Mouse (Mus musculus) spleen, adult 2 months (tissue): ENCODE results near the gene Rhoq. TPM values are rescaled to one million over a fixed set of nuclear protein-coding genes. Genes with fewer than 3 reads are reported as not detected.

Experiments used
- DNase-seq, 2 experiments: peaks; one replicate each; pipeline versions ENCODE4 v3.0.0 to v3.0.0-alpha.2; 2012 to 2021; ENCODE audit warnings: low spot score in 2 of 2, low read depth in 1 of 2
- H3K27ac ChIP-seq: fragments of 200-500 bp; 2 replicates; pipeline ENCODE4 v1.5.1; 2012; ENCODE audit warnings: low read length, inconsistent platforms; ENCODE audit not compliant: insufficient read depth
- H3K27me3 ChIP-seq: fragments of 200-500 bp; 2 replicates; pipeline ENCODE4 v1.6.1; 2012; ENCODE audit warnings: mild to moderate bottlenecking, moderate library complexity, low read length, inconsistent platforms; ENCODE audit not compliant: control insufficient read depth, insufficient read depth
- H3K36me3 ChIP-seq: fragments of 200-500 bp; 2 replicates; pipeline ENCODE4 v1.6.1; 2012; ENCODE audit warnings: mild to moderate bottlenecking, low read length, inconsistent platforms; ENCODE audit not compliant: control insufficient read depth, insufficient read depth
- H3K4me1 ChIP-seq: fragments of 200-500 bp; 2 replicates; pipeline ENCODE4 v1.6.1; 2011; ENCODE audit warnings: inconsistent platforms; ENCODE audit not compliant: control insufficient read depth, insufficient read depth, insufficient read length
- H3K4me3 ChIP-seq: fragments of 200-500 bp; 2 replicates; pipeline ENCODE4 v1.5.1; 2011; ENCODE audit warnings: mild to moderate bottlenecking, inconsistent platforms; ENCODE audit not compliant: insufficient read depth, insufficient read length; ENCODE audit errors: extremely low read depth
- CTCF ChIP-seq: fragments of 200-500 bp; IDR thresholded peaks from 2 replicates; pipeline ENCODE4 v1.5.1; 2011; ENCODE audit warnings: mild to moderate bottlenecking, inconsistent platforms; ENCODE audit not compliant: insufficient read depth, insufficient read length, insufficient replicate concordance; ENCODE audit errors: extremely low read depth
- POLR2A ChIP-seq: fragments of 200-500 bp; IDR thresholded peaks from 2 replicates; pipeline ENCODE4 v1.6.1; 2011; ENCODE audit warnings: low read depth, low read length, inconsistent platforms
- WGBS: fragments of 180-500 bp; shearing (Covaris S2); methylation state at CpG from one replicate; pipeline ENCODE4 v1.1.7; 2018; 5-methylcytosine and 5-hydroxymethylcytosine counted together
- polyA plus RNA-seq: library from polyadenylated mRNA; depleted of rRNA; stranded (reverse); fragments of >200 nt; gene quantifications from 2 replicates; pipeline ENCODE4 v1.2.3, GENCODE M21; 2012

Gene Rhoq
- polyA plus RNA-seq, 1 experiment, result 18.7 TPM

GRCm38 (mm10) chr17:86967048-86967447 lies 4.2 kb downstream of the Rhoq start:
- TF ChIP-seq CTCF (no peak), POLR2A (no peak)
- H3K4me3 ChIP-seq, result no peak overlapping the region
- peak overlapping the region; percentile 74 for H3K27ac ChIP-seq
- no peaks in the 10 kb centered on the region for H3K36me3 ChIP-seq
- no peaks in the 10 kb centered on the region for H3K27me3 ChIP-seq
- WGBS, result 92% methylated on average over 12 of the region's 12 CpGs
- no peak for DNase-seq
- peaks cover 50% of the 10 kb centered on the region for H3K4me1 ChIP-seq

GRCm38 (mm10) chr17:86967536-86968525 lies 4.9 kb downstream of the Rhoq start:
- peak overlapping the region; percentile 90 for H3K27ac ChIP-seq
- H3K27me3 ChIP-seq, result no peaks in the 10 kb centered on the region
- TF ChIP-seq CTCF (no peak), POLR2A (no peak)
- DNase-seq, result peak in 1 of 2 experiments; percentile 47
- peaks cover 53% of the 10 kb centered on the region for H3K4me1 ChIP-seq
- peaks cover 2% of the 10 kb centered on the region; the same call in 1 of the 2 replicates for H3K36me3 ChIP-seq
- WGBS, result 33% methylated on average over 10 of the region's 10 CpGs
- 0 out of 2 replicates have a peak overlapping the region, but pooled peaks have one; percentile 20 for H3K4me3 ChIP-seq

GRCm38 (mm10) chr17:86968581-86968980 lies 5.7 kb downstream of the Rhoq start:
- TF ChIP-seq CTCF (no peak), POLR2A (no peak)
- peak overlapping the region; percentile 90 for H3K27ac ChIP-seq

GRCm38 (mm10) chr17:86969582-86969981 lies 6.7 kb downstream of the Rhoq start:
- peak overlapping the region; percentile 41; the same call in 1 of the 2 replicates for H3K4me3 ChIP-seq
- H3K27ac ChIP-seq, result peak overlapping the region; percentile 90
- H3K4me1 ChIP-seq, result peaks cover 53% of the 10 kb centered on the region
- DNase-seq, result peak; percentile 82
- H3K36me3 ChIP-seq, result peaks cover 3% of the 10 kb centered on the region; the same call in 1 of the 2 replicates
- no peaks in the 10 kb centered on the region for H3K27me3 ChIP-seq
- 8% methylated on average over 5 of the region's 5 CpGs for WGBS
- TF ChIP-seq CTCF, result 0 out of 2 replicates have a peak, but pooled peaks have one; percentile 28
- TF ChIP-seq POLR2A, result no peak

More at GRCm38 (mm10) chr17:86968581-86968980, 5.7 kb downstream of the Rhoq start:
- no peak for DNase-seq
- H3K4me1 ChIP-seq, result peaks cover 53% of the 10 kb centered on the region
- peaks cover 3% of the 10 kb centered on the region; the same call in 1 of the 2 replicates for H3K36me3 ChIP-seq
- WGBS, result 39% methylated on average over 5 of the region's 5 CpGs
- no peaks in the 10 kb centered on the region for H3K27me3 ChIP-seq
- H3K4me3 ChIP-seq, result peak overlapping the region; percentile 20

GRCm38 (mm10) chr17:86970026-86970750 lies 7.3 kb downstream of the Rhoq start:
- TF ChIP-seq POLR2A (no peak), CTCF (no peak)
- WGBS, result 74% methylated on average over 15 of the region's 15 CpGs
- Histone ChIP-seq H3K36me3 (peaks cover 3% of the 10 kb centered on the region; the same call in 1 of the 2 replicates), H3K27ac (peak overlapping the region; percentile 88), H3K27me3 (no peaks in the 10 kb centered on the region), H3K4me1 (peaks cover 51% of the 10 kb centered on the region), H3K4me3 (peak overlapping the region; percentile 41; the same call in 1 of the 2 replicates)
- no peak for DNase-seq

- Histone ChIP-seq H3K36me3 (peaks cover 3% of the 10 kb centered on the region; the same call in 1 of the 2 replicates), H3K27ac (peak overlapping the region; percentile 88), H3K4me1 (peaks cover 51% of the 10 kb centered on the region), H3K4me3 (no peak overlapping the region), H3K27me3 (no peaks in the 10 kb centered on the region)
- WGBS, result 56% methylated on average over 5 of the region's 5 CpGs
- no peak for DNase-seq
- TF ChIP-seq POLR2A (no peak), CTCF (no peak)
Observed at GRCm38 (mm10) chr17:86971036-86971435, 8.2 kb downstream of the Rhoq start.
